In genomic region chr11:100769980-100770379, GRCm38 (mm10) we compare ENCODE assay signal across 9 mouse cellular contexts. TPM values are rescaled to one million over a fixed set of nuclear protein-coding genes. Genes with fewer than 3 reads are reported as not detected.
DNase-seq lines count a peak whose midpoint lies in the region; ATAC-seq and TF ChIP-seq lines count a peak whose summit lies in the region.
"Had no signal": no experiment of that assay in that cellular context is flagged by ENCODE, and none has a peak within 500 bp of the region (broad histone marks: within the 10 kb centered on the region; RNA-seq: fewer than 3 reads in every experiment).

No protein-coding gene starts in this region.

- no peak overlapping the region for H3K27ac ChIP-seq in heart, embryonic 14.5 days (replicated peaks in 1 of 2; ENCODE audit: control insufficient read depth in 1 of 2, insufficient read depth in 1 of 2, low read depth in 2 of 2, low read length in 2 of 2)
- H3K27ac ChIP-seq in forebrain, postnatal 0 days (ENCODE audit: low read depth, low read length), result no peak overlapping the region
- H3K27ac ChIP-seq in midbrain, embryonic 10.5 days (replicated peaks), result no peak overlapping the region

- no peaks in the 10 kb centered on the region for H3K9me3 ChIP-seq in heart, embryonic 14.5 days (ENCODE audit: control insufficient read depth, low read length)
- no peaks in the 10 kb centered on the region for H3K9me3 ChIP-seq in G1E (replicated peaks)
- no peaks in the 10 kb centered on the region for H3K9me3 ChIP-seq in forebrain, postnatal 0 days (ENCODE audit: low read length)
- H3K9me3 ChIP-seq in midbrain, embryonic 10.5 days (replicated peaks), result no peaks in the 10 kb centered on the region

- no peak for DNase-seq in heart, postnatal 14 days
- DNase-seq in G1E (ENCODE audit: low spot score), result no peak
- no peak for DNase-seq in forebrain, postnatal 0 days
- no peak for DNase-seq in midbrain, embryonic 10.5 days (ENCODE audit: low spot score)
- no peak for DNase-seq in adrenal gland, adult 18-20 months (ENCODE audit: low spot score in 2 of 2)
- DNase-seq in gastrocnemius, postnatal 25 days, result no peak

- ATAC-seq in heart, embryonic 14.5 days (ENCODE audit: insufficient number of reproducible peaks, insufficient read depth, low FRiP score, low read depth), result no peak
- no peak for ATAC-seq in G1E (ENCODE audit: extremely low read depth, insufficient number of reproducible peaks, low FRiP score, poor library complexity, severe bottlenecking)
- ATAC-seq in forebrain, postnatal 0 days, result 0 out of 2 replicates have a peak, but pooled peaks have one; percentile 8
- ATAC-seq in megakaryocyte-erythroid progenitor cell, adult 5-6 weeks (replicated peaks; ENCODE audit: low FRiP score, low TSS enrichment, poor library complexity, severe bottlenecking), result no peak

- H3K4me2 ChIP-seq in heart, embryonic 14.5 days (ENCODE audit: low read length), result peak overlapping the region; percentile 69
- H3K4me2 ChIP-seq in forebrain, postnatal 0 days (ENCODE audit: low read depth), result peak overlapping the region; percentile 44

- H3K4me3 ChIP-seq in heart, embryonic 14.5 days (ENCODE audit: control insufficient read depth in 1 of 2, insufficient read depth in 1 of 2, low read depth in 1 of 2, low read length in 2 of 2), result peak overlapping the region; percentile 53 to 58
- peak overlapping the region; percentile 69; the same call in 1 of the 2 replicates for H3K4me3 ChIP-seq in G1E (ENCODE audit: low read depth, low read length)
- peak overlapping the region; percentile 40 for H3K4me3 ChIP-seq in forebrain, postnatal 0 days (ENCODE audit: low read depth, low read length)
- H3K4me3 ChIP-seq in midbrain, embryonic 10.5 days, result peak overlapping the region; percentile 54

- intact Hi-C loops in heart, postnatal 14 days (cut with DNase I), result loop anchor here (5.0 kb wide), 1 partner anchor 187 kb away; no protein-coding TSS in a partner anchor

- peak overlapping the region; percentile 72; the same call in 1 of the 2 replicates for H3K9ac ChIP-seq in heart, embryonic 14.5 days (ENCODE audit: low read length)
- H3K9ac ChIP-seq in forebrain, postnatal 0 days, result no peak overlapping the region

- H3K4me1 ChIP-seq in heart, embryonic 14.5 days (ENCODE audit: control insufficient read depth in 2 of 2, insufficient read depth in 2 of 2, low read length in 2 of 2), result peaks cover 3 to 6% of the 10 kb centered on the region in 2 experiments; a peak in 3 of 4 replicates
- peaks cover 29% of the 10 kb centered on the region for H3K4me1 ChIP-seq in G1E (ENCODE audit: insufficient read depth, low read depth, low read length)
- H3K4me1 ChIP-seq in forebrain, postnatal 0 days (ENCODE audit: insufficient read depth), result 0 out of 2 replicates have a peak, but pooled peaks cover 3% of the 10 kb centered on the region
- H3K4me1 ChIP-seq in midbrain, embryonic 10.5 days, result peaks cover 12% of the 10 kb centered on the region; the same call in 1 of the 2 replicates

- 55% methylated on average over 6 of the region's 6 CpGs for WGBS in heart, embryonic 14.5 days
- 58% methylated on average over 6 of the region's 6 CpGs for WGBS in forebrain, postnatal 0 days
- 59% methylated on average over 6 of the region's 6 CpGs for WGBS in midbrain, embryonic 10.5 days

- H3K36me3 ChIP-seq in heart, embryonic 14.5 days (ENCODE audit: control insufficient read depth, insufficient read depth, low read length), result no peaks in the 10 kb centered on the region
- peaks cover 23% of the 10 kb centered on the region for H3K36me3 ChIP-seq in G1E (replicated peaks)
- no peaks in the 10 kb centered on the region for H3K36me3 ChIP-seq in forebrain, postnatal 0 days (ENCODE audit: insufficient read depth)
- no peaks in the 10 kb centered on the region for H3K36me3 ChIP-seq in midbrain, embryonic 10.5 days

- no peak for TF ChIP-seq CTCF in G1E (IDR thresholded peaks at IDR 0.05; ENCODE audit: low read depth, low read length)
- TF ChIP-seq CTCF in forebrain, postnatal 0 days (IDR thresholded peaks at IDR 0.05; ENCODE audit: low read depth), result no peak

- H3K27me3 ChIP-seq in heart, embryonic 14.5 days (ENCODE audit: control insufficient read depth, insufficient read depth, low read length), result no peaks in the 10 kb centered on the region
- no peaks in the 10 kb centered on the region for H3K27me3 ChIP-seq in G1E (ENCODE audit: insufficient read depth, low read length)
- no peaks in the 10 kb centered on the region for H3K27me3 ChIP-seq in forebrain, postnatal 0 days (ENCODE audit: insufficient read depth, low read length)
- H3K27me3 ChIP-seq in midbrain, embryonic 10.5 days (ENCODE audit: low read depth, poor library complexity, severe bottlenecking), result no peaks in the 10 kb centered on the region

RNA-seq across cellular contexts. Expression of gene Ghdc, which starts 0.8 kb away (rescaled TPM):
- 4.0 and 4.7 TPM in 2 replicates for polyA plus RNA-seq in heart, embryonic 14.5 days (2014; fragmentation: Nextera tagmentation; extraction: Ambion mirVana)
- total RNA-seq in heart, postnatal 14 days (2021), result 10 to 100 TPM; 12.7 to 13.3 TPM
- total RNA-seq in G1E (2014; fragmentation: Nextera tagmentation), result 6.0 and 6.3 TPM in 2 replicates
- total RNA-seq in G1E (2017), result 3.6 and 4.4 TPM in 2 replicates
- 3.8 and 3.9 TPM in 2 replicates for polyA plus RNA-seq in G1E (2012)
- total RNA-seq in forebrain, postnatal 0 days (2014; rRNA removed), result 6.1 and 7.3 TPM in 2 replicates
- polyA plus RNA-seq in forebrain, postnatal 0 days (2015; fragmentation: Nextera tagmentation; extraction: Ambion mirVana), result 1.8 and 4.4 TPM in 2 replicates
- polyA plus RNA-seq in midbrain, embryonic 10.5 days (2016; fragmentation: Nextera tagmentation; extraction: Ambion mirVana), result 3.9 and 4.4 TPM in 2 replicates
- 10 to 100 TPM; 17.8 to 21.4 TPM for total RNA-seq in adrenal gland, adult 18-20 months (2021)
- total RNA-seq in gastrocnemius, postnatal 25 days (2021), result 1 to 10 TPM; 4.8 to 4.9 TPM
- 1.5 and 8.0 TPM in 2 replicates for total RNA-seq in megakaryocyte-erythroid progenitor cell, adult 5-6 weeks (2014; fragmentation: Nextera tagmentation)
- 1.3 and 1.7 TPM in 2 replicates for total RNA-seq in megakaryocyte-erythroid progenitor cell, adult 5-6 weeks (2017)

RNA-seq across cellular contexts. Expression of gene Hcrt, which starts 7.2 kb away (rescaled TPM):
- not detected in 2 replicates for polyA plus RNA-seq in heart, embryonic 14.5 days (2014; fragmentation: Nextera tagmentation; extraction: Ambion mirVana)
- not detected for total RNA-seq in heart, postnatal 14 days (2021)
- total RNA-seq in G1E (2014; fragmentation: Nextera tagmentation) (not detected in 2 replicates), G1E (2017) (not detected in 2 replicates)
- polyA plus RNA-seq in G1E (2012), result not detected in 2 replicates
- total RNA-seq in forebrain, postnatal 0 days (2014; rRNA removed), result 1.8 and 7.1 TPM in 2 replicates
- 2.6 and 8.0 TPM in 2 replicates for polyA plus RNA-seq in forebrain, postnatal 0 days (2015; fragmentation: Nextera tagmentation; extraction: Ambion mirVana)
- 0.26 TPM in 1 of 2 replicates, not detected in the other for polyA plus RNA-seq in midbrain, embryonic 10.5 days (2016; fragmentation: Nextera tagmentation; extraction: Ambion mirVana)
- total RNA-seq in adrenal gland, adult 18-20 months (2021), result not detected
- total RNA-seq in gastrocnemius, postnatal 25 days (2021), result not detected
- total RNA-seq in megakaryocyte-erythroid progenitor cell, adult 5-6 weeks (2014; fragmentation: Nextera tagmentation), result not detected in 2 replicates
- total RNA-seq in megakaryocyte-erythroid progenitor cell, adult 5-6 weeks (2017), result not detected in 2 replicates
- polyA plus RNA-seq: large intestine, adult 2 months had no signal

RNA-seq across cellular contexts. Expression of gene Kcnh4, which starts 10.2 kb away (rescaled TPM):
- polyA plus RNA-seq in heart, embryonic 14.5 days (2014; fragmentation: Nextera tagmentation; extraction: Ambion mirVana), result not detected in 2 replicates
- total RNA-seq in heart, postnatal 14 days (2021), result not detected
- not detected in 2 replicates for total RNA-seq in G1E (2014; fragmentation: Nextera tagmentation)
- not detected in 2 replicates for total RNA-seq in G1E (2017)
- polyA plus RNA-seq in G1E (2012), result not detected in 2 replicates
- 7.2 and 12.3 TPM in 2 replicates for total RNA-seq in forebrain, postnatal 0 days (2014; rRNA removed)
- 3.2 and 4.4 TPM in 2 replicates for polyA plus RNA-seq in forebrain, postnatal 0 days (2015; fragmentation: Nextera tagmentation; extraction: Ambion mirVana)
- polyA plus RNA-seq in midbrain, embryonic 10.5 days (2016; fragmentation: Nextera tagmentation; extraction: Ambion mirVana), result 1.1 and 2.6 TPM in 2 replicates
- under 1 TPM; 0.10 to 0.16 TPM for total RNA-seq in adrenal gland, adult 18-20 months (2021)
- total RNA-seq in gastrocnemius, postnatal 25 days (2021), result not detected
- total RNA-seq in megakaryocyte-erythroid progenitor cell, adult 5-6 weeks (2014; fragmentation: Nextera tagmentation), result 0.57 TPM in 1 of 2 replicates, not detected in the other
- total RNA-seq in megakaryocyte-erythroid progenitor cell, adult 5-6 weeks (2017), result not detected in 2 replicates

RNA-seq across cellular contexts. Expression of gene Rab5c, which starts 32.0 kb away (rescaled TPM):
- 15.8 and 30.7 TPM in 2 replicates for polyA plus RNA-seq in heart, embryonic 14.5 days (2014; fragmentation: Nextera tagmentation; extraction: Ambion mirVana)
- total RNA-seq in heart, postnatal 14 days (2021), result 10 to 100 TPM; 70.4 to 74.6 TPM
- total RNA-seq in G1E (2014; fragmentation: Nextera tagmentation) (181 and 202 TPM in 2 replicates), G1E (2017) (153 and 173 TPM in 2 replicates)
- 362 and 429 TPM in 2 replicates for polyA plus RNA-seq in G1E (2012)
- 208 and 211 TPM in 2 replicates for total RNA-seq in forebrain, postnatal 0 days (2014; rRNA removed)
- polyA plus RNA-seq in forebrain, postnatal 0 days (2015; fragmentation: Nextera tagmentation; extraction: Ambion mirVana), result 34.9 and 37.8 TPM in 2 replicates
- 14.8 and 15.4 TPM in 2 replicates for polyA plus RNA-seq in midbrain, embryonic 10.5 days (2016; fragmentation: Nextera tagmentation; extraction: Ambion mirVana)
- total RNA-seq in adrenal gland, adult 18-20 months (2021), result 100 to 1,000 TPM; 189 TPM
- total RNA-seq in gastrocnemius, postnatal 25 days (2021), result 10 to 100 TPM; 40.4 to 43.1 TPM
- 77.5 and 147 TPM in 2 replicates for total RNA-seq in megakaryocyte-erythroid progenitor cell, adult 5-6 weeks (2014; fragmentation: Nextera tagmentation)
- total RNA-seq in megakaryocyte-erythroid progenitor cell, adult 5-6 weeks (2017), result 81.5 and 95.4 TPM in 2 replicates

RNA-seq across cellular contexts. Expression of gene Hspb9, which starts 56.3 kb away (rescaled TPM):
- polyA plus RNA-seq in heart, embryonic 14.5 days (2014; fragmentation: Nextera tagmentation; extraction: Ambion mirVana), result not detected in 2 replicates
- total RNA-seq in heart, postnatal 14 days (2021), result not detected
- total RNA-seq in G1E (2014; fragmentation: Nextera tagmentation), result 2.4 TPM in 1 of 2 replicates, not detected in the other
- 0.22 and 0.35 TPM in 2 replicates for total RNA-seq in G1E (2017)
- polyA plus RNA-seq in G1E (2012), result 0.55 and 0.61 TPM in 2 replicates
- total RNA-seq in forebrain, postnatal 0 days (2014; rRNA removed), result not detected in 2 replicates
- polyA plus RNA-seq in forebrain, postnatal 0 days (2015; fragmentation: Nextera tagmentation; extraction: Ambion mirVana), result 0.21 and 0.22 TPM in 2 replicates
- polyA plus RNA-seq in midbrain, embryonic 10.5 days (2016; fragmentation: Nextera tagmentation; extraction: Ambion mirVana), result 0.26 and 0.29 TPM in 2 replicates
- not detected for total RNA-seq in adrenal gland, adult 18-20 months (2021)
- total RNA-seq in gastrocnemius, postnatal 25 days (2021), result not detected
- total RNA-seq in megakaryocyte-erythroid progenitor cell, adult 5-6 weeks (2014; fragmentation: Nextera tagmentation), result not detected in 2 replicates
- not detected in 2 replicates for total RNA-seq in megakaryocyte-erythroid progenitor cell, adult 5-6 weeks (2017)
- polyA plus RNA-seq: large intestine, adult 2 months had no signal
